Mouse (Mus musculus): ENCODE results near the gene Sdf2l1.

The Sdf2l1 gene

GRCm38 (mm10) chr16:17124119-17124870 lies 7.9 kb downstream of the Sdf2l1 start:
- no peak for DNase-seq (ENCODE audit: low spot score in 2 of 2)

- DNase-seq (ENCODE audit: low spot score in 2 of 2) = no peak
Observed at GRCm38 (mm10) chr16:17121569-17121968, 10.6 kb downstream of the Sdf2l1 start.

GRCm38 (mm10) chr16:17117309-17117799 lies 14.8 kb downstream of the Sdf2l1 start:
- no peak for DNase-seq (ENCODE audit: low spot score in 2 of 2)

GRCm38 (mm10) chr16:17110771-17111743 lies 21.1 kb downstream of the Sdf2l1 start, which contains the start of gene Ppil2:
Gene Ppil2 (minus strand): TSS chr16:17111257.
- DNase-seq (ENCODE audit: low spot score in 2 of 2) = peak; percentile 78 to 84

- DNase-seq (ENCODE audit: low spot score in 2 of 2) = no peak
Observed at GRCm38 (mm10) chr16:17104600-17104999, 27.6 kb downstream of the Sdf2l1 start.

- DNase-seq (ENCODE audit: low spot score in 2 of 2) = no peak
Observed at GRCm38 (mm10) chr16:17102630-17103220, 29.5 kb downstream of the Sdf2l1 start.

GRCm38 (mm10) chr16:17096938-17097337 lies 35.2 kb downstream of the Sdf2l1 start:
- no peak for DNase-seq (ENCODE audit: low spot score in 2 of 2)

GRCm38 (mm10) chr16:17088346-17088745 lies 43.8 kb downstream of the Sdf2l1 start:
- DNase-seq (ENCODE audit: low spot score in 2 of 2) = no peak

GRCm38 (mm10) chr16:17086669-17087193 lies 45.5 kb downstream of the Sdf2l1 start:
- no peak for DNase-seq (ENCODE audit: low spot score in 2 of 2)

- DNase-seq (ENCODE audit: low spot score in 2 of 2) = no peak
Observed at GRCm38 (mm10) chr16:17086241-17086640, 45.9 kb downstream of the Sdf2l1 start.

GRCm38 (mm10) chr16:17085636-17086035 lies 46.5 kb downstream of the Sdf2l1 start:
- peak in 1 of 2 experiments; percentile 10 for DNase-seq (ENCODE audit: low spot score in 2 of 2)

GRCm38 (mm10) chr16:17082121-17082792 lies 49.9 kb downstream of the Sdf2l1 start:
- DNase-seq (ENCODE audit: low spot score in 2 of 2) = no peak
